Mouse (Mus musculus) heart, postnatal 0 days (tissue): ENCODE data around the gene 1700013G24Rik. TPM values are rescaled to one million over a fixed set of nuclear protein-coding genes. Genes with fewer than 3 reads are reported as not detected.
A peak's percentile ranks its signal among the peaks of the same experiment; 100 is the strongest.

ENCODE experiments used
- ATAC-seq: fragments of 200-750 bp; cut with Nextera tagmentation; 2 replicates; pipeline ENCODE4 v1.8.0; 2017; ENCODE audit warnings: low read depth, moderate number of reproducible peaks, moderate library complexity; ENCODE audit not compliant: insufficient read depth
- DNase-seq: peaks from one replicate; pipeline ENCODE4 v3.0.0-alpha.2; 2016; ENCODE audit warnings: low spot score
- H3K27ac ChIP-seq: fragments of 300-500 bp; sonication (generic); 2 replicates; pipeline ENCODE4 v1.5.1; 2014; ENCODE audit warnings: low read depth, mild to moderate bottlenecking
- H3K27me3 ChIP-seq: fragments of 300-500 bp; sonication (generic); 2 replicates; pipeline ENCODE4 v1.6.1; 2014; ENCODE audit warnings: low read length, mixed read lengths; ENCODE audit not compliant: control insufficient read depth, insufficient read depth
- H3K36me3 ChIP-seq: fragments of 300-500 bp; sonication (generic); replicated peaks from 2 replicates; pipeline ENCODE4 v1.6.1; 2014; ENCODE audit warnings: low read length, mixed read lengths; ENCODE audit not compliant: control insufficient read depth, insufficient read depth
- H3K4me1 ChIP-seq: fragments of 300-500 bp; sonication (generic); 2 replicates; pipeline ENCODE4 v1.6.1; 2014; ENCODE audit warnings: antibody characterized with exemption; ENCODE audit not compliant: control insufficient read depth, insufficient read depth
- H3K4me2 ChIP-seq: fragments of 300-500 bp; sonication (generic); 2 replicates; pipeline ENCODE4 v1.6.1; 2014; ENCODE audit warnings: low read depth, mild to moderate bottlenecking, low read length, moderate library complexity
- H3K4me3 ChIP-seq: fragments of 300-500 bp; sonication (generic); 2 replicates; pipeline ENCODE4 v1.5.1; 2014; ENCODE audit warnings: low read depth, low read length
- H3K9ac ChIP-seq: fragments of 300-500 bp; sonication (generic); replicated peaks from 2 replicates; pipeline ENCODE4 v1.6.1; 2014; ENCODE audit warnings: low read depth, low read length, mixed read lengths
- H3K9me3 ChIP-seq: fragments of 300-500 bp; sonication (generic); replicated peaks from 2 replicates; pipeline ENCODE4 v1.6.1; 2016; ENCODE audit warnings: low read length; ENCODE audit not compliant: control insufficient read depth
- CTCF ChIP-seq: IDR thresholded peaks from 2 replicates; pipeline ENCODE4 v1.5.1; 2016; ENCODE audit warnings: antibody characterized with exemption, control low read depth, low read depth
- EP300 ChIP-seq: IDR thresholded peaks from 2 replicates; pipeline ENCODE4 v1.6.1; 2016; ENCODE audit warnings: antibody characterized with exemption, low read depth
- WGBS: fragments of 180-500 bp; shearing (Covaris S2); extraction: QIAGEN DNeasy Blood & Tissue Kit; methylation state at CpG from one replicate; pipeline ENCODE4 v1.1.7; 2014; 5-methylcytosine and 5-hydroxymethylcytosine counted together
- polyA plus RNA-seq: library from polyadenylated mRNA; unstranded; fragments of >200 nt; fragmentation: Nextera tagmentation; extraction: Ambion mirVana; gene quantifications from 2 replicates; pipeline ENCODE4 v1.2.1, GENCODE M21; 2015
- total RNA-seq: library from RNA; depleted of rRNA; stranded (reverse); fragments of >200 nt; gene quantifications from 2 replicates; pipeline ENCODE4 v1.2.3, GENCODE M21; 2014; ENCODE audit warnings: low replicate concordance; rRNA removed

The 1700013G24Rik gene
- total and polyA plus RNA-seq, 2 experiments from 2014 or later: not detected

DNA sequence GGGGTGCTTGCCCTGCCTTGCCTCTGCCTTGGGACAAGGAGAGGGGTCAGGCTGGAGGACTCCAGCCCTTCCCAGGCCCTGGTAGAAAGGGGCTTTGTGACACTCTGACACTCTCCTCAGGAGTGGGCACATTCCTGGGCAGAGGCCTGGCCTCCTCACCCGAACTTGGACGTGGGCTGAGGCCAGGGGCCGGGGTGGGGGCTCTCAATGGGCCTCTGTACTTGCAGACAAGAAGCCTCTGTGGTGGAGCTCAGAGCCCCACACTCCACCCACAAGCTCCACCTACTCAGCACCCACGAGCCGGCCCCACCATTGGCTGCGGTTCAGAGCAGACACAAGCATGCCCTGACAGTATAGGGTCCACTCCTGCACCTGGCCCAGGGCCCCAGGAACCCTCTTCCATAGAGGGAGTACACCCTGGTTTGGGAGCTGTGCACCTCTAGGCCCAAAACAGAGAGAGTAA is 50.5 kb downstream of the 1700013G24Rik start:
- Histone ChIP-seq H3K36me3 (peaks cover 70% of the 10 kb centered on the region), H3K27ac (peak overlapping the region; percentile 43; the same call in 1 of the 2 replicates), H3K4me1 (peaks cover 47% of the 10 kb centered on the region), H3K4me3 (no peak overlapping the region), H3K9me3 (no peaks in the 10 kb centered on the region), H3K9ac (peak overlapping the region; percentile 30), H3K27me3 (no peaks in the 10 kb centered on the region), H3K4me2 (no peak overlapping the region)
- DNase-seq: no peak
- no peak for ATAC-seq
- 53% methylated on average over 6 of the region's 6 CpGs for WGBS
- TF ChIP-seq CTCF: no peak
- TF ChIP-seq EP300: no peak

Other genes with a start within 250 kb of the 1700013G24Rik start
- gene Wnt4, start 175.8 kb upstream of the 1700013G24Rik start, total RNA-seq: 0.58 and 2.9 TPM in 2 replicates
- gene Wnt4, start 175.8 kb upstream of the 1700013G24Rik start, polyA plus RNA-seq: 0.29 and 0.36 TPM in 2 replicates
- gene Cdc42, start 95.6 kb upstream of the 1700013G24Rik start, total RNA-seq: 295 and 311 TPM in 2 replicates
- 395 and 397 TPM in 2 replicates for gene Cdc42, start 95.6 kb upstream of the 1700013G24Rik start, polyA plus RNA-seq
- gene Cela3a, start 43.5 kb upstream of the 1700013G24Rik start, total RNA-seq: not detected in 2 replicates
- not detected in 2 replicates for gene Cela3a, start 43.5 kb upstream of the 1700013G24Rik start, polyA plus RNA-seq
- not detected in 2 replicates for gene Cela3b, start 22.7 kb upstream of the 1700013G24Rik start, total RNA-seq
- not detected in 2 replicates for gene Cela3b, start 22.7 kb upstream of the 1700013G24Rik start, polyA plus RNA-seq
- gene Hspg2, start 15.5 kb downstream of the 1700013G24Rik start, total RNA-seq: 473 and 516 TPM in 2 replicates
- gene Hspg2, start 15.5 kb downstream of the 1700013G24Rik start, polyA plus RNA-seq: 41.2 and 42.4 TPM in 2 replicates
- not detected in 2 replicates for gene Ldlrad2, start 121.3 kb downstream of the 1700013G24Rik start, total RNA-seq
- gene Ldlrad2, start 121.3 kb downstream of the 1700013G24Rik start, polyA plus RNA-seq: 0.63 TPM in 1 of 2 replicates, not detected in the other
- 36.7 and 42.9 TPM in 2 replicates for gene Usp48, start 140.5 kb downstream of the 1700013G24Rik start, total RNA-seq
- gene Usp48, start 140.5 kb downstream of the 1700013G24Rik start, polyA plus RNA-seq: 16.3 and 16.4 TPM in 2 replicates
- gene Rap1gap, start 211.4 kb downstream of the 1700013G24Rik start, total RNA-seq: 16.9 and 17.7 TPM in 2 replicates
- gene Rap1gap, start 211.4 kb downstream of the 1700013G24Rik start, polyA plus RNA-seq: 9.6 and 10.4 TPM in 2 replicates